Mouse (Mus musculus): ENCODE measurements around the gene Gyg.
A peak's percentile ranks its signal among the peaks of the same experiment; 100 is the strongest.

The Gyg gene

DNA sequence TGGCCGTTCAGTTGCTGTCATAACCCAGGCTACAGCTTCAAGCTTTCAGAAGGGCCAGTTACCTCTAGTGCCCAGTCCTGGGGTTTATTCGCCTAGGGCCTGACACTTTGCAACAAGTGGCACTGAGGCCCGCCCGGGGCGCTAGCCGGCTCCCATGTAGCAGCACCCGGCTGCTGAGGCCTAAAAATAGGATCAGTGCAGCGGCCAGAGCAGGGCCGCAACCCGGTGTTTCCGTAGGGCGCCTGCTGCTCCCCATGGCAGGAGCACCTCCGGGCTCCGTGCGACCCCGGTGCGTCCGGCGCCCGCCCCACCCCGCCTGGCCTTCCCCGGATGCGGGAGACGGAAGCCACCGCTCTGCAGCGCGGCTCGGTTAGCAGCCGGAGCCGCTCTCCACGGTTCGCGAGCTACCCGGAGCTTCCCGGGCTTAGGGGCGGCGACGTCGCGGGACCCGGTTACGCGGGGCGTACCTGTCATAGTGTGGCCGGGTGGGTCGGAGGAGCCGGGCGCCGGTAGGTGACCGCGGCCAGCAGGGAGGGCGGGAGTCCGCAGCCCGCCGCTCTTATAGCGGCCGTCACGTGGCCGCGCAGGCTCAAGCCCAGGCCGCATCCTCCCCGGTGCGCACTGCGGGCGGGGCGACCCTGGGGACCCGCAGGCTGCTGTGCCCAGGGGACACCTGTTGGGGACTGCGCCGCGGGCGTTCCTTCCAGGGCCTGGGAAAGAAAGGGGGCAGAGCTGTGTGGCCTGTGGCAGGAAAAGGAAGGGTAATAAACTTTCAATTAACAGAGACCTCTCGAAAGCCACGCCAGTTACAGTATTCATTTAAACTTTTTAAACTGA is at the start of gene Gyg:
Gyg (minus strand) TSS at position 787 of the 837 bp plus-strand sequence.
- DNase-seq (ENCODE audit: low spot score), result peak; percentile 59

DNA sequence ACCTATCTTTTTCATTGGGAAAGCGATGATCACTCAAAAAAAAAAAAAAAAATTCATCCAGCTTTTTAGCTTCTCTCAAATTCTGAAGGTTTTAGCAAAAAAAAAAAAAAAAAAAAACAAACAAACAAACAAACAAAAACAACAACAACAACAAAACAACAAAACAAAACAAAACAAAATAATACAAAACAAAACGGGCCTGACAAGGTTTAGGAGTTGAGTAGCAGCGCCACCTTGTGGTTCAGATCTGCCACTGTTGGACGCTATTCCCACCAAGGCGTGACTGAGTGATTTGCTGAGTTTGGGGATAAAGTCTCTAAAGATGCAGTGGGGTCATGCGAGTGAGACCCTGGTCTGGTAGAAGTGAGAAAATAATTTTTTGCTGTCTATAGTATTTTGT is 43.8 kb upstream of the Gyg start:
- peak; percentile 50 for DNase-seq (ENCODE audit: low spot score)

DNA sequence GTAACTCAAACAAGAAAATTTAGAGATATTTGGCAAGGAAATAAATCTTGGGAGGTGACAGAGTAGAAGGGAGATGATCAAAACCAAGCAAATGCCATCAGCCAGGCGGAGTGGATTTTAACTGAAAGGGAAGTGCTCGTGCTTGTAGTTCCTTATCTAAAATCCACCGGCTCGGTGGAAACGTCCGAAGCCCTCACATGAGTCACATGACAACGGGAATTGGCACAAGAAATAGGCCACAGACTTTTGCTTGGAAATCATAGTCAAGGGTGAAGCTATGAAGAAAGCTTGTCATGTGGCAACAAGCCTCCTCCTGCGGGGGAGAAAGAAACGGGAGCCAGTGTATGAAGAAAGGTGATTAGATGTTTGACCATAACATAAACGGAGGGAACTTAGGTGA is 42.8 kb upstream of the Gyg start:
- DNase-seq (ENCODE audit: low spot score), result no peak

DNA sequence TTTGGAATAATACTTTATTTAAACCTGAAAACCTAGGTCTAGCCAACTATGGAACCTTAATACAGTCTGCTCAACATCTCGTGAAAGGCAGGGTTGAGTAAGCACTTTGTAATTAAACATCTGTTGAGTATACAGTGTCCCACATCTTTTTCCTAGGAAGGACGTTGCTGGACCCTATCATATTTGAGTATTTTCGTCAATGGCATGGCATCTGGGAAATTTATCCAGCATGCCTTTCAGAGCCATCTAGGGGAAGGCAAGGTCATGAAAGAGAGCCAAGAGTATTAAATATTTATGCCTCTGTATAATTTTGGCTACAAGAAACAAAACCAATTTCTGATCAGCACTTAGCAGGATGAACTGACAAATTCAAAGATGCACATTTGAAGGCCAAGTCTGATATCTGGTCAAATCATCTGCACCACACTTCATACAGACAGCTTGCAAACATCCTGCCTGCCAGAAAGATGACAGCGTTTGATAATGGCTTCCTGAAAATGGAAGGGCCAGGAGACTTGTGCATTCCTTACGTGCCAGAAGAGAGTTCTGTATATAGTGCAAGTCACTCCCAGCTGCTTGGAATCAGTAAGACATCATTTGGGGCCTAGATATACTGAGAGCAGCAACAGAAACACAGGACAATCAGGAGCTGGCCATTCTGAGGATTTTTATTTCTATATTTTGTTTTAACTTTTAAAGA is 34.0 kb upstream of the Gyg start:
- no peak for DNase-seq (ENCODE audit: low spot score)

DNA sequence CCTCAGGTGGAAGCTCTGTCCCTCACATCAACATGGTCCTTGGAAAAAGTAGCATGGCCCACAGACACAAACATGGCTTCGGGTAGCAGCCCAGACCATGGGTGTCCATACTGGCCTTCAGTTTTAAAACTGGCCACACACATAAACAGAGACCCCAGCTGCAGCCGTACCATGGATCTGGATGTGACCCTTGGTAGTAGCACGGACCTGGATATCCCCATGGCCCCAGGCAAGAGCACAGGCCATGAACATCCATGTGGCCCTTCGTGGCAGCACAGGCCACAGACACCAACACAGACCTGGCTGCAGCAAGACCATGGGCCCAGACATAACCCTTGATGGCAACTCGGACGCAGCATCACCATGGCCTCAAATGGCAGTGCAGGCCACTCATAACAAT is 17.3 kb upstream of the Gyg start:
- no peak for DNase-seq (ENCODE audit: low spot score)

DNA sequence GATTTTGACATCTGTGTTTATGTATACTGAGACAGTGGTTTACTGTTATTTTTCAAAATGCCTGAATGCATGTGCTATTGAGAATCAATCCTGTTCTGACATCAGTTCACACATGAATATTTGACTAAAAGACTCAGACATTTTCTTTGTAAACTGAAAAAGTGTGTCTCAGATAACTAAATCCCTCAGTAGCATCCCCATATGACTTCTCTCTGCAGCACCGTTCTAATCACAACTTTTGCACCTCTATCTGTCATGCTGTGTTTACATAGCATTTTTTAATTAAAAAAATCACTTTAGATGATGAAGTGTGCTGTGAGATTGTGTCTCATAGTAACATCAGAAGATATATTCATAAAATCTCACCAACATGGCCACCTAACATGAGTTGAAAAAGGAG is 12.4 kb upstream of the Gyg start:
- DNase-seq (ENCODE audit: low spot score), result no peak

DNA sequence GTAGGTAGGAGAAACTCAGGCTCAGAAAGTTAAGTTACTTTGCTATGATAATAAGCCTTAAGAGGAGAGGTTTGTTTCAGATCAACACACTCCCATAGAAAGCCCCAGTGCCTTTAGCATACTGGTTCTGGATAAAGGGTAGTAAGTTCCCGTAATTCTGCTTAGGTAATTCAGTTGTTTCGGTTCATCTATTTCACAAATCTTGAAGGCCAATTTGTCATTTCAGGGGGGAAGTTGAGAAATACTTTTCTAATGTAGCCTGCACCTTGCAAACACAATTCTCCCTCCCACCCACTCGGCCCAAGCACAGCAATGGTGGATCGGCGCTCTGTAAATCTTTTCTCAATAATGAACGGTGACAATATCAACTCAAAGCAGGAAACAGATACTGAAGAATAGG is 359 bp upstream of the Gyg start:
- DNase-seq (ENCODE audit: low spot score), result no peak

DNA sequence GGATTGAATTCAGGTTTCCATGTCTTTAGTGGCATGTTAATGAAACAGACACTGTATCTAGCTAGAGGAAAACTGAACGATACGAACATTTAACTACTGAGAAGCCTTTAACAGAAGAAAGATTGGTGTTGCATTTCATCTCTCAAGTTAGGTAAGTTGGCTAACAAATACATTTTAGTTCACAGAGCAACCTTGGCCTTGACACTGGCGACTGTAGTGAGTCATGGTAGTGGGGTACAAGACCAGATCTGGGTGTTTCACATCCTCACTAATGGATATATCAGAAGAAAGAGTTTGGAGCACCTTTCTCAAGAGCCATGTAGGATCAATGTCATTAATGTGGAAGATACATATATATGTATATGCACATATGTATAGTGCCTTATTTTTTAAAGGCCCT is 3.5 kb downstream of the Gyg start:
- no peak for DNase-seq (ENCODE audit: low spot score)

DNA sequence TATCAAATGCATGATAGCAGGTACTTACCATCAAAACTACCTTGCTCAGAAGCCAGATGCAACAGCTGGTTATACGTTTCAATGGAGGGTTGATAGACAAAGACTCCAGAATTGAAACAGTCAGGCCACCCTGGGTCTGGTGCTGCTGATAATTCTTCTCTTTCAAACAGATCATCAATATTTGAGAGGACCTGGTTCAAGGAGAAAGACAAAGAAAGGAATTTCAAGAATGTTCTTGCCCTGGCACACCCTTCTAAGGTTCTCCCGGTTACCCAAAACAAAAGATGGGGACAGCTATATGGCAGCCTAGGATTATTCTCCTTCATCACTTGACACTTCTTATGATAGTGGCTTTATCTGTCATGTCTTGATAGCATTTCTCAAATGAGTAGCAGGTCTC is 4.6 kb downstream of the Gyg start:
- no peak for DNase-seq (ENCODE audit: low spot score)

DNA sequence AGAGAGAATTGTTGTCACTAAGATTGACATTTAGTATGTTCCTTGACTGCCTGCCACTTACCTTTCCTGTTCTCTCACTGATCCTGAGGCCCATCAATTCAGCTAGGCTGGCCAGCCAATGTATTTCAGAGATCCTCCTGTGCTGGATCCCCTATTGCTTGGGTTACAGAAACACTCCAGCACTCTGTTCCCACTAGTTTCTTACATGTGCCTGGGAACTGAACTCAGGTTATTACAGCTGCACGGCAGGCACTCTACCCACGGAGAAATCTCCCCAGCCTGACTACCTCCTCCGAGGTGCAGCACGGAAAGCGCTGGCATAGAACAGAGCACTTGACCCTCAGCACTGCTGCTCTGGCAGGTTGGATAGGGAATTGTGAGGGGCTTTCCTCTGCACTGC is 7.5 kb downstream of the Gyg start:
- no peak for DNase-seq (ENCODE audit: low spot score)

DNA sequence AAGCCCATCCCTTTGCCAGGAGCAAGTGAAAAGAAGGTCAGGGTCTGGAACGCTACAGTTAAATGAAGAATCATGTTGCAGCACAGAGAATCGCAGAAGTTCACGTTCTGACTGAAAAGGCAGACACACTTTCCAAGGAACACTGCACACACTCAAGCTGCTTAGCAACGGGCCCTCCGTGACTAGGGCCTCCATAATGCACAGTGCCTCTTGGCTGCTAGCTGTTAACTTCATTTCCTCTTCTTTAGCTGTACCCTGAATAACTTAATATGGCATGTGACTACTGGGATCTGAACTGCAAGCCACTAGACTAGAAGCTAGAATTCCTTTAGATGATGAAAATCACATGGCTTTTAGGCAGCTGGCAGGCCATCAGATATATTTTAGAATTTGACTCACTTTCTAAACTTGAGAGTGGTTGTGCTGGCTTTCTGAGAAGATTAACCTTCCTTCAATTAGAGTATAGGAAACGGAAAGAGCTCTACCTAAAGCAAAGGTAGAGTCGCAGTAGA is 8.2 kb downstream of the Gyg start:
- DNase-seq (ENCODE audit: low spot score), result no peak

DNA sequence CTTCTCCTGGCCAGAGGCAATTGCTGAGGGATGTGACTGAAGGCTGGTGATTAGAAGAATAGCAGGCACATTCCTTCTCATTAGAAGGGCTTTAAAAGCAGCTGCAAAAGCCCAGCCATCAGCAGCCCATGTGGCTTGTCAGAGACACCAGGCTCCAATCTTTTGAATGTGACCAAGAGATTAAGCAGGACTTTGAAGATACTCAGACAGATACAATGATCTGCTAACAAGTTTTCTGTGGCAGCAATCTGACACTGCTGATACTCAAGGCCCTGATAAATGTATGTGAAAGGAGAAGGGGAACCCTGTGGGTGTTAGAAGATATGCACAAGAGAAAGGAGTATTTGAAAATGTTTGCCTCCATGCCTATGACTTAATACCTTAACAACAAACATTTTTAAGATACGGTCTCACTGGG is 9.4 kb downstream of the Gyg start:
- DNase-seq (ENCODE audit: low spot score), result no peak

DNA sequence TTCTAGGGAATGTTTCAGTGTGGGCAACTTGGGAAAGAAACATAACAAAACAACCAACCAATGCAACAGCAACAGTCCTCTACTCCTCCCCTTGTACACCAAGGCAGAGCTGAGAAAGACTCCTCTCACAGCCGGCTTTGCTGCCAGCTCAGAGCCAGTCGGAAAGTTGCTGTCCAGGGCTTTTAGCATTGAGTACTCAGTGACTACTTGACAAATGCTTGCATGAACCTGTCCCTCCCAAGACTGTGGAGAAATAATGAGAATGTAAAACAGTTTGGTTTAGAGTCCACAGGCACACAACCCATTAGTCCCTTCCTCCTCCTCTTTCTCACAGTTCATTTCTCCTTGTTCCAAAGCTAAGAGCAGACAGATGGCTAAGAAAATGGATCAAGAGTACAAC is 10.7 kb downstream of the Gyg start:
- no peak for DNase-seq (ENCODE audit: low spot score)

DNA sequence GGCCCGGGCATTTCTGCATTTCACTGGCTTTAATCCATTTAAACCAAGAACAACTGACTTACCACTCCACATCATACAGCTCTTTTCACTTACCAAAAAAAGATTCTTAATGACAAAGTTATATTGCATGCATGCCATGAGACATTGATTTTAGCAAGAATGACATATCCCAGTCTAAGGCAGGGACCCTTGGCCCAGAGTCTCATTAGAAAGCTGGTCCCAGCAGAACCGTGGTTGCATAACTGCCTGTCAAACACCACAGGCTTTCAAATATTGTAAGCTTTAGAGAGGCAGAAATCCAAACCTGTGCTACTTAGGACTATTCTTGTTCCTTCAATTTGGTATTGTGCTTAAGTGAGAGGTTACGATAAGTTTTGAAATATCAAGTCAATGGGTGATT is 11.4 kb downstream of the Gyg start:
- DNase-seq (ENCODE audit: low spot score), result no peak

DNA sequence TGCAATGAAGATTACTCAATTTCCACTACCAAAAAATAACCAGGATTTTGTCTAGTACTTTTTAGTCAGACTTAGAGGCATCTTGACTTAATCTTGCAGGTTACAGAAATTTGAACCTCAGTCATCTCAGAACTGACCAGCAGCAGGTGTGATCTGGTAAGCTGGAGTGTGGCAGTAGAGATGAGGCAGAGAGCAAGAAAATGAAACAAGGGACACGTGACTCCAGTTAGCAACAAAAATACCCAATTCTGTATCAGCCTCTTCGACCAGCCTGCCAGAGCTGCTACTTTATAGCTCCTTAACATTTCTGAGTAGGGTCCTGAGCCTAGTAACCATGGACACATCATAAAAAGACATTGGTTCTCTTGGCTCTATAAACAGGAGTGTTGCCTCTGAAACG is 12.5 kb downstream of the Gyg start:
- DNase-seq (ENCODE audit: low spot score), result no peak

DNA sequence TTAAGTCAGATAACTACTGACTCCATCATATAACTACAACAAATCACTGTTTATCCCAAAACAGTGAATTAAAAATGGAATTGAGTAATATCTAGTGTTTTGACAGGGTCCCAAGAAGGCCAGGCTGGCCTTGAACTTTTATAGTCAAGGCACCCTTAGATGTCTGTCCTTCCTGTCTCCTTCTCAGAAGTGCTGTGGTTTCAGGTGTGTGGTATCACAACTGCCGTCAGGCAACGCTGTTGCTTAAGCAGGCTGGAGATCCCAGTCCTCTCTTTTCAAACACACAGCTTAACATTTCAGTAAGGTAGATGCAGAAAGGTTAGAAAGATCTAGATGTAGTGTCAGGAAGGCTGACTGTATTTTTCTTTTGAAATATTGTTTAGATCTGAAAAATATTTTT is 13.0 kb downstream of the Gyg start:
- peak; percentile 60 for DNase-seq (ENCODE audit: low spot score)

DNA sequence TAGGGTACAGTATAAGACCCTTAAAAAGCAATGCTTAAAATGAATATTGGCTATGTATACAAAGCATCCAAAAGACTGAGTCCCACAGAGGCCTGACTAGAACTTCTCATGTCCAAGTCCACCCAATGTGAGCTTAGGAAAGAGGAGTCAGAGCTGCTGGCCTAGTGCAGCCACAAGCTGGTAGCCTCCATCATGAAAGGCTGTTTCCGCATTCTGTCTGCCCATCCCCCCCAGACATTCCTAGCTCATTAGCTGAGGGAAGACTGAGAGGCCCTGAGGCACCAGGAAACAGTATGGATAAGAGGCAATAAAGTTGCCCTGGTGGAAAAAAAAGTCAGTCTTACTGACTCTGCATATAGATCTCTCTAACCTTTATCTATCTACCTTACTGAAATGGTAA is 13.4 kb downstream of the Gyg start:
- no peak for DNase-seq (ENCODE audit: low spot score)

DNA sequence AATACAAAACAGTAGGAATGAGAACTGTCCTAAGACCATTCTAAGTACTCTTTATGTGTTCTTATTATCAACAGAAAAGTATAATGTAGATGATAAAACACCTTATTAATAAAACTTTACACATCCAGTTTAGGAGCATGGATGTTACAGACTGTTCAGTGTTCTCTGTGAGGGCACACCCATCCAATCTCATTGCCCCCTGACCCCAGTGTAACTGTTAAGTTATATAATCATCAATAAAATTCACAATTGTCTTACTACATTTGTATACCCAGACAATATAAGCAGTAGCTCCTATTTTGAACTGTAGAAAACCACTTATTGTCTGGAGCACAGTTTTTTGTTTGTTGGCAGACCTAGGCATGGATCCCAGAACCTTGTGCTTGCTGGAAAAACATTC is 13.9 kb downstream of the Gyg start:
- DNase-seq (ENCODE audit: low spot score), result no peak

DNA sequence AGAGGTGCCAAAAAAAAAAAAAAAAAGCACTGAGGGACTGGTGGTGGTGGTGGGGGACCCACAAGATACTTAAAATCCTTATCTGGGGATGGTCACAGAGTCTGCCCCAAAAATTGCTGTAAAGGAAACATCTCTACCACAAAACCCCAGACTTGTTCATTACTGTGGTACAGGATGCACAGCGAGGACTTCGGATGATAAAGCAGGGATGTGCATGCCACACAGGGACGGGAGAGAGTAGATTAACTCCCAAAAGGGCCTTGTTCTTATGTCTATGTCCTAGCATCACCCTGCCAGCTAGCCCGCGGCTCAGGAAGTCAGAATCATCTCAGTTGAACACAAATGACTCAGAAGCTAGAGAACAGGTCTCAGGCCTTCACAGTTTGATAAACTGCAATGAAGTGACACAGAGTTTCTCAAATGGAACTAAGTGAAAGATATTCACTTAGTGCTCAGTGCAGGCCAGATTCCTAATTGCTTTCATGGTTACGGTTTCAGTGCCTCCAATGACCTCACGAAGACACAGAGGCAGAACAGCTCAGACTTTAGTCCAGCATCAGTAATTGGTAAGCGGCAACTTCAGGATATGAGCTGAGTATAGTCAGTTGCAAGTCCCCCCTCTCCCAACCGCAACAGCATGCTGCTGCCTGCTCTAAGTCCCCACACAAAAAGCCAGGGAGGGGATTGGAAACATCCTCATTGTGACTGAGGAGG is 18.1 kb downstream of the Gyg start:
- DNase-seq (ENCODE audit: low spot score), result no peak

DNA sequence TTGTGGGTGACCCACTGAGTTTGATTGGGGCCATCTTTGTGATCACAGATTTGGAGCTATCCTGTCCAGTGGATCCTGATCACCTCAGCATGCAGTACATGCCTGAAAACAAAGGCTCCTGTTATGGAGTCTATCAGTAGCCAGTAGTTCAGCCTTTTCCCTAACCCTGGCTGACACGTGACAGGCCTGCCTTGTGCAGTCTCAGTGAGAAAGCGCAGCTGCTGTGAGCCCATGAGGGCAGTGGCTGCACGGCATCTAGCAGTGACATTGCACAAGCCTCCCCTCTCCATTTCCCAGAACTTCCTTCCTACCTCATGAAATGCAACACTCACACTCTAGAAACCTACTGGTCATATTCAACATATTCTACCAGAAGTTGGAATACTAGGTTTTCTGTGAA is 20.6 kb downstream of the Gyg start:
- DNase-seq (ENCODE audit: low spot score), result no peak

DNA sequence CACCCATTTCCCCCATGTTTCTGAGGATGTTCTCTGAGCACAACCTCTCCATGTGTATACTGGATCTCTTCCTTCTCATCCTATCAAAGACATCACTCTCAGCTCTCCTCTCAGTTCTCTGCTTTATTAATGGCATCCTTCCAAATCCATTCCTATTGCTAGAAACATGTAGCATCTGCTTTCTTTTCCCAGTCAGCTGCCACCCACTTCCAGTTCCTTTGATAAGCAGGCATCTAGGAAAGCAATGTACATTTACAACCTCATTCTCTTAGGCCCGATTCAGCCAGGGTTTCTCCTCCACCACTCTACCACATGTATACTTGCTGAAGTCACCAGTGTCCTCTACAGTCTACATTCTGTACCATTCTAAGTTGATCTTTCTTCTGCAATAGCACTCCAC is 21.4 kb downstream of the Gyg start:
- no peak for DNase-seq (ENCODE audit: low spot score)

DNA sequence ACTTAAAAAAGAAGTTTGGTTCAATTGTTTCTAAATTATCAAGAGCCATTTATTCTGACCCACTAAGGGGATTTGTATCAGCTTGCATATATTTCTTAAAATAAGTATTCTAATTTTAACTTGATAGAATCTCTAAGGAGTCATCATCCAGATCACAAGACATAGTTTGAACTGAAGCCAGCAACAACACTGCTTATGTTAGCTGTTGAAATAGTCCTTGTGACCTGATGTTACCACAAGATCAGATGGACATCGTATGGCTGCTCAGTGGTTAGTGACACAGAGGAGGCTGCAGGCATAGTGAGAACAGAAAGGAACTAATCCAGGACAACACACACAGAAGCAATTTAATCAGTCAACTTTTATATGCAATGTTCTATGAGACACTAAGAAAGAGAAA is 22.4 kb downstream of the Gyg start:
- no peak for DNase-seq (ENCODE audit: low spot score)

DNA sequence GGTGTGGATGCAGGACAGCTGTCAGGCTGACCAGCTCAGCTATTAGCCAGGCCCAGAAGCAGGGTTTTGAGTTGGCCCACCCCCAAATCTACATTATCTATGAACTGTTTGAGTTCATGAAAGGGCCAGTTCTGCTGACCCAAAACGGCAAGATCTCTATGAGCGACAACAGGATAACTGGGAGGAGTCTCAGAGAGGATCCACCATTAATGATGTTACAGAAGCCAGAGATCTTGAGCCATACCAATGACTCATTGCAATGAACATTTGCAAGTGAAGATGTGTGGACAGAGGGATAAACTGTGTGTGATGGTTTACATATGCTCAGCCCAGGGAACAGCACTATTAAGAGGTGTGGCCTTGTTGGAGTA is 23.8 kb downstream of the Gyg start:
- no peak for DNase-seq (ENCODE audit: low spot score)

All from T-cell, adult 2 months (primary cell).